In the genomic region with DNA sequence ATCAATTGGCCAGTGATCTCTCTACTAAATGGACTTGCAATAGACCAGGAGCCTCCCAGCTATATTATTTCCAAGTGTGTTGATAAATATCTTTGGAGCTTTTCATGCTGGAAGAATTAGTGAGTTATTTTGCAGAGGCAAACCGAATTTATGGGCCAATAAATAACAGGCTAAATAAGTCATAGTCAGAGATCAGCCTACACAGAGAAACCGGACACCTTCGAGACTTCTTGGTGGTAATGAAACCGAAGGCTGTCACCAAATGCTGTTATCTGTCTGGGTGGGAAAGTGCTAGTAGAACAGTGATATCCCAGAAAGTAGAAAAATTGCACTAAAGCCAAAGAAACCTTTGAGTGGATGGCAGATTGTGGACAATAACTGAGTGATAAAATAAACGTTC, we compare ENCODE assay signal across 18 mouse cellular contexts.
DNase-seq lines count a peak whose midpoint lies in the region; ATAC-seq and TF ChIP-seq lines count a peak whose summit lies in the region.
"Had no signal": no experiment of that assay in that cellular context is flagged by ENCODE, and none has a peak within 500 bp of the region (broad histone marks: within the 10 kb centered on the region; RNA-seq: fewer than 3 reads in every experiment).

No protein-coding gene starts in this region.

- H3ac ChIP-seq in myocyte (ENCODE audit: control insufficient read depth, insufficient read length): no peak overlapping the region

- no peaks in the 10 kb centered on the region for H3K79me2 ChIP-seq in myocyte (ENCODE audit: control insufficient read depth, insufficient read depth)

- H3K4me2 ChIP-seq in kidney, postnatal 0 days (ENCODE audit: low read length): no peak overlapping the region
- H3K4me2 ChIP-seq in lung, embryonic 15.5 days: no peak overlapping the region
- H3K4me2 ChIP-seq in liver, embryonic 14.5 days (ENCODE audit: low read depth): peak overlapping the region; percentile 36
- H3K4me2 ChIP-seq in myocyte (ENCODE audit: low read depth): peak overlapping the region; percentile 50
- H3K4me2 ChIP-seq: embryonic facial prominence, embryonic 13.5 days; forebrain, embryonic 12.5 days; heart, embryonic 13.5 days had no signal

- no peak overlapping the region for H3K4me3 ChIP-seq in kidney, postnatal 0 days (replicated peaks; ENCODE audit: low read depth, low read length)
- no peak overlapping the region for H3K4me3 ChIP-seq in kidney, adult 2 months (ENCODE audit: insufficient read depth, low read depth, low read length)
- H3K4me3 ChIP-seq in lung, embryonic 15.5 days: no peak overlapping the region
- no peak overlapping the region for H3K4me3 ChIP-seq in liver, embryonic 14.5 days (ENCODE audit: insufficient read depth in 1 of 2, low read depth in 2 of 2, low read length in 2 of 2)
- no peak overlapping the region for H3K4me3 ChIP-seq in myocyte
- no peak overlapping the region for H3K4me3 ChIP-seq in heart, embryonic 10.5 days
- H3K4me3 ChIP-seq: embryonic facial prominence, embryonic 13.5 days; forebrain, embryonic 12.5 days; heart, embryonic 13.5 days had no signal

- no peak for TF ChIP-seq EP300 in liver, embryonic 14.5 days (IDR thresholded peaks at IDR 0.05; ENCODE audit: low read depth)

- no peak for TF ChIP-seq CTCF in kidney, postnatal 0 days (IDR thresholded peaks at IDR 0.05; ENCODE audit: low read depth)
- no peak for TF ChIP-seq CTCF in kidney, adult 2 months (conservative IDR thresholded peaks at IDR 0.05; ENCODE audit: insufficient read depth, insufficient read length, low read depth, low read length)
- no peak for TF ChIP-seq CTCF in liver, embryonic 14.5 days (IDR thresholded peaks at IDR 0.05; ENCODE audit: low read depth)

- H3K27me3 ChIP-seq in kidney, postnatal 0 days (ENCODE audit: insufficient read depth, low read length): no peaks in the 10 kb centered on the region
- no peaks in the 10 kb centered on the region for H3K27me3 ChIP-seq in kidney, adult 2 months (replicated peaks; ENCODE audit: control insufficient read depth, insufficient read depth, low read length)
- no peaks in the 10 kb centered on the region for H3K27me3 ChIP-seq in lung, embryonic 15.5 days
- no peaks in the 10 kb centered on the region for H3K27me3 ChIP-seq in liver, embryonic 14.5 days (ENCODE audit: control insufficient read depth, insufficient read depth, low read length)
- no peaks in the 10 kb centered on the region for H3K27me3 ChIP-seq in myocyte (ENCODE audit: control insufficient read depth, insufficient read depth, insufficient read length)
- no peaks in the 10 kb centered on the region for H3K27me3 ChIP-seq in heart, embryonic 10.5 days (ENCODE audit: insufficient read depth, poor library complexity, severe bottlenecking)
- H3K27me3 ChIP-seq: embryonic facial prominence, embryonic 13.5 days; forebrain, embryonic 12.5 days; heart, embryonic 13.5 days had no signal

- no peak for TF ChIP-seq POLR2A in kidney, adult 2 months (IDR thresholded peaks at IDR 0.05; ENCODE audit: low read depth, low read length)
- TF ChIP-seq POLR2A in myocyte (IDR thresholded peaks at IDR 0.05; ENCODE audit: insufficient read length, low read depth): no peak

- H3K9ac ChIP-seq in kidney, postnatal 0 days (ENCODE audit: low read depth, low read length): no peak overlapping the region
- H3K9ac ChIP-seq in lung, embryonic 15.5 days: no peak overlapping the region
- H3K9ac ChIP-seq in liver, embryonic 14.5 days (replicated peaks): no peak overlapping the region
- H3K9ac ChIP-seq: embryonic facial prominence, embryonic 13.5 days; forebrain, embryonic 12.5 days; heart, embryonic 13.5 days had no signal

- ATAC-seq in kidney, postnatal 0 days (replicated peaks; ENCODE audit: low FRiP score, low read depth): no peak
- ATAC-seq in lung, embryonic 15.5 days (ENCODE audit: borderline replicate concordance, extremely low read depth, low FRiP score, low TSS enrichment): no peak
- peak; percentile 28; the same call in 1 of the 2 replicates for ATAC-seq in liver, embryonic 14.5 days (ENCODE audit: insufficient read depth)
- ATAC-seq: forebrain, embryonic 16.5 days had no signal

- no peak overlapping the region for H3K27ac ChIP-seq in kidney, postnatal 0 days
- no peak overlapping the region for H3K27ac ChIP-seq in kidney, adult 2 months (ENCODE audit: insufficient read depth, low read depth, low read length)
- H3K27ac ChIP-seq in lung, embryonic 15.5 days: peak overlapping the region; percentile 48
- no peak overlapping the region for H3K27ac ChIP-seq in liver, embryonic 14.5 days
- no peak overlapping the region for H3K27ac ChIP-seq in heart, embryonic 10.5 days
- H3K27ac ChIP-seq: embryonic facial prominence, embryonic 13.5 days; forebrain, embryonic 12.5 days; heart, embryonic 13.5 days had no signal

- H3K4me1 ChIP-seq in kidney, postnatal 0 days (replicated peaks; ENCODE audit: insufficient read depth, low read length): no peaks in the 10 kb centered on the region
- no peaks in the 10 kb centered on the region for H3K4me1 ChIP-seq in kidney, adult 2 months (ENCODE audit: control insufficient read depth, insufficient read depth, low read length)
- peaks cover 31% of the 10 kb centered on the region for H3K4me1 ChIP-seq in lung, embryonic 15.5 days
- peaks cover 0 to 21% of the 10 kb centered on the region in 2 experiments; a peak in 2 of 4 replicates for H3K4me1 ChIP-seq in liver, embryonic 14.5 days (replicated peaks; ENCODE audit: control insufficient read depth in 2 of 2, insufficient read depth in 2 of 2, low read length in 1 of 2)
- peaks cover 8% of the 10 kb centered on the region; the same call in 1 of the 2 replicates for H3K4me1 ChIP-seq in heart, embryonic 10.5 days
- H3K4me1 ChIP-seq: embryonic facial prominence, embryonic 13.5 days; forebrain, embryonic 12.5 days had no signal

- WGBS in kidney, postnatal 0 days: 13% methylated on average over 5 of the region's 5 CpGs
- WGBS in kidney, adult 2 months: 31% methylated on average over 5 of the region's 5 CpGs
- WGBS in lung, embryonic 15.5 days: 32% methylated on average over 5 of the region's 5 CpGs
- 29% methylated on average over 5 of the region's 5 CpGs for WGBS in liver, embryonic 14.5 days (ENCODE audit: insufficient replicate concordance)
- 56% methylated on average over 5 of the region's 5 CpGs for WGBS in heart, embryonic 10.5 days

- DNase-seq in kidney, postnatal 0 days (ENCODE audit: low spot score): peak; percentile 80
- DNase-seq in kidney, adult 2 months: no peak
- no peak for DNase-seq in lung, postnatal 10 days
- DNase-seq in liver, embryonic 14.5 days (ENCODE audit: low read depth in 3 of 3, low spot score in 3 of 3): no peak
- DNase-seq in heart, embryonic 10.5 days (ENCODE audit: low spot score): no peak
- DNase-seq: adrenal gland, adult 2 months; adrenal gland, postnatal 25 days; cerebellum, adult 18-20 months; cerebellum, adult 9-11 months; cerebellum, postnatal 36 days; gastrocnemius, postnatal 10 days; heart, postnatal 36 days had no signal

- H3K9me3 ChIP-seq in kidney, postnatal 0 days (replicated peaks; ENCODE audit: low read length): no peaks in the 10 kb centered on the region
- no peaks in the 10 kb centered on the region for H3K9me3 ChIP-seq in lung, embryonic 15.5 days
- H3K9me3 ChIP-seq in liver, embryonic 14.5 days (ENCODE audit: control insufficient read depth, low read length): no peaks in the 10 kb centered on the region
- H3K9me3 ChIP-seq in heart, embryonic 10.5 days: no peaks in the 10 kb centered on the region
- H3K9me3 ChIP-seq: embryonic facial prominence, embryonic 13.5 days; forebrain, embryonic 12.5 days had no signal

- no peaks in the 10 kb centered on the region for H3K36me3 ChIP-seq in kidney, postnatal 0 days (ENCODE audit: insufficient read depth, low read length)
- no peaks in the 10 kb centered on the region for H3K36me3 ChIP-seq in kidney, adult 2 months (ENCODE audit: control insufficient read depth, insufficient read depth, low read length)
- H3K36me3 ChIP-seq in lung, embryonic 15.5 days: no peaks in the 10 kb centered on the region
- no peaks in the 10 kb centered on the region for H3K36me3 ChIP-seq in liver, embryonic 14.5 days (replicated peaks; ENCODE audit: control insufficient read depth, insufficient read depth, low read depth)
- H3K36me3 ChIP-seq in myocyte (ENCODE audit: control insufficient read depth, insufficient read depth): no peaks in the 10 kb centered on the region
- no peaks in the 10 kb centered on the region for H3K36me3 ChIP-seq in heart, embryonic 10.5 days
- H3K36me3 ChIP-seq: embryonic facial prominence, embryonic 13.5 days; forebrain, embryonic 12.5 days; heart, embryonic 13.5 days had no signal

TF ChIP-seq in myocyte, 11 proteins besides CTCF, POLR2A, EP300 and RAD21:
- TF ChIP-seq REST (IDR thresholded peaks at IDR 0.05; ENCODE audit: insufficient read depth, insufficient read length) (no peak), TCF3 (IDR thresholded peaks at IDR 0.05; ENCODE audit: insufficient read length, low read depth) (no peak), CEBPB (IDR thresholded peaks at IDR 0.05; ENCODE audit: insufficient read depth, poor library complexity, severe bottlenecking) (no peak)

Comparison
In these comparisons a context has a peak if more than half of its experiments do, and no peak if none do; other contexts are left out.
1. H3K4me2 ChIP-seq: peak in liver, embryonic 14.5 days (single experiment) and myocyte (single experiment); none in kidney, postnatal 0 days (single experiment) and lung, embryonic 15.5 days (single experiment).